Mouse (Mus musculus) embryonic facial prominence, embryonic 14.5 days (tissue): ENCODE data around the gene Ncf4. TPM values are rescaled to one million over a fixed set of nuclear protein-coding genes. Genes with fewer than 3 reads are reported as not detected.
"Not testable (repeated sequence)": the region's sequence is repeated elsewhere in the genome, so short reads cannot be mapped to it uniquely, and the experiment has no call there.

Experiments
- ATAC-seq: fragments of 200-750 bp; cut with Nextera tagmentation; 2 replicates; pipeline ENCODE4 v1.8.0; 2017; ENCODE audit warnings: low read depth, moderate number of reproducible peaks, moderate TSS enrichment
- DNase-seq: peaks from one replicate; pipeline ENCODE4 v3.0.0-alpha.2; 2015; ENCODE audit warnings: low spot score
- H3K27ac ChIP-seq: fragments of 300-500 bp; sonication (generic); replicated peaks from 2 replicates; pipeline ENCODE4 v1.5.1; 2014; ENCODE audit warnings: low read depth, mild to moderate bottlenecking, low read length, moderate library complexity
- H3K27me3 ChIP-seq: fragments of 300-500 bp; sonication (generic); replicated peaks from 2 replicates; pipeline ENCODE4 v1.6.1; 2014; ENCODE audit warnings: low read length; ENCODE audit not compliant: control insufficient read depth, insufficient read depth
- H3K36me3 ChIP-seq: fragments of 300-500 bp; sonication (generic); 2 replicates; pipeline ENCODE4 v1.6.1; 2014; ENCODE audit warnings: low read length, mixed read lengths; ENCODE audit not compliant: control insufficient read depth, insufficient read depth
- H3K4me1 ChIP-seq: fragments of 300-500 bp; sonication (generic); 2 replicates; pipeline ENCODE4 v1.6.1; 2014; ENCODE audit warnings: antibody characterized with exemption, low read length; ENCODE audit not compliant: control insufficient read depth, insufficient read depth
- H3K4me2 ChIP-seq: fragments of 300-500 bp; sonication (generic); 2 replicates; pipeline ENCODE4 v1.6.1; 2014; ENCODE audit warnings: low read depth, mild to moderate bottlenecking, low read length, moderate library complexity, mixed read lengths
- H3K4me3 ChIP-seq: fragments of 300-500 bp; sonication (generic); 2 replicates; pipeline ENCODE4 v1.5.1; 2014; ENCODE audit warnings: low read depth, mild to moderate bottlenecking, low read length
- H3K9ac ChIP-seq: fragments of 300-500 bp; sonication (generic); 2 replicates; pipeline ENCODE4 v1.6.1; 2014; ENCODE audit warnings: low read depth, mild to moderate bottlenecking, low read length, moderate library complexity, mixed read lengths
- H3K9me3 ChIP-seq: fragments of 300-500 bp; sonication (generic); 2 replicates; pipeline ENCODE4 v1.6.1; 2016; ENCODE audit warnings: low read length; ENCODE audit not compliant: control insufficient read depth
- WGBS: fragments of 180-500 bp; shearing (Covaris S2); extraction: QIAGEN DNeasy Blood & Tissue Kit; methylation state at CpG from one replicate; pipeline ENCODE4 v1.1.7; 2014; 5-methylcytosine and 5-hydroxymethylcytosine counted together
- polyA plus RNA-seq: library from polyadenylated mRNA; unstranded; fragments of >200 nt; fragmentation: Nextera tagmentation; extraction: Ambion mirVana; gene quantifications from 2 replicates; pipeline ENCODE4 v1.2.1, GENCODE M21; 2014

Ncf4 gene
- polyA plus RNA-seq, 1 experiment from 2014 or later = 7.0 TPM

DNA sequence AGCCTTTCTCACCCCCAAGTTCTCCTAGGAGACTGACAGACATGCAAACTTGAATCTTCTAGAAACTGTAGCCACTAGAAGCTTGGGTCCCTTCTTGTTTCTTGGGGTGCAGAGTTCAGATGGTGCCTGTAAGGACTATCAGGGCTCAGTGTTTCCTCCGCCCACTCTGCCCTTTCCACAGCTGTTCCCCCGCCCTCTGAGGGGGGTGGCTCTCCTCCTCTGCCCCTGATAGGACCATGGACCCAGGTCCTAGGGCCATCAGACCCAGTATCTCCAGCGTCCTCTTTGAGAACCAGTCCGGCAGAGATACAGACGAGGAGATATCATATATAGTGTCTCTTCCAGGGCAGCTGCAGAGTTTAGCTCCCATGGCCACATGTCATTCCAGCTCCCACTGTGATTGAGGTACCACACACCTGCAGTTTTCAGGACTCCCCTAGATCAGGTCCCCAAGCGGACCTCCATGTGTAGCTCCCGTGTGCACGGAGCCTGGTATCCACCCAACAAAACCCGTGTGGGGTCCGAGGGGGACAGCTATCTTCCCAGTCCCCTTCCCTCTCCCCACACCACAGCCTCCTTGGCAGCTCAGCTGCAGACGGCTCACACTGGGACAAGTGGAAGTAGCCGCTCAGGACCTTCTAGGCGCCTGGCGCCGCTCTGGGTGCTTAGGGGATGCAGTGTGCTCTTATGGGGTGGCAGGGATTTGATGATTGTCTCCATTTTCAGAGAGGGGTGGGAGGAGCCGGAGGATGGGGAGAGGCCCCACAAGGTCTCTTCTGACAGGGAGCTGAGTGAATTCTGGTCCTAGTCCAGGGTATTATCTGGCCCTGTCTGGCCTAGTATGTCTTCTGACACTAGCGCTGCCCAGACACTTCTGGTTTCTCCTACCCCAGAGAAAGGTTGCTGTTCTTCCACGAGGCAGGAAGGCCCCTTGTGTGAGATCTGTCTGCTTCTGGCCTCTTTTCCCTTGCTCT, 1.8 kb downstream of the Ncf4 start:
- Histone ChIP-seq H3K9ac (no peak overlapping the region), H3K27me3 (no peaks in the 10 kb centered on the region), H3K27ac (no peak overlapping the region), H3K36me3 (no peaks in the 10 kb centered on the region), H3K9me3 (no peaks in the 10 kb centered on the region), H3K4me2 (no peak overlapping the region), H3K4me1 (no peaks in the 10 kb centered on the region; the same call in 1 of the 2 replicates), H3K4me3 (no peak overlapping the region)
- DNase-seq (no peak), ATAC-seq (no peak)
- WGBS = 77% methylated on average over 16 of the region's 18 CpGs

DNA sequence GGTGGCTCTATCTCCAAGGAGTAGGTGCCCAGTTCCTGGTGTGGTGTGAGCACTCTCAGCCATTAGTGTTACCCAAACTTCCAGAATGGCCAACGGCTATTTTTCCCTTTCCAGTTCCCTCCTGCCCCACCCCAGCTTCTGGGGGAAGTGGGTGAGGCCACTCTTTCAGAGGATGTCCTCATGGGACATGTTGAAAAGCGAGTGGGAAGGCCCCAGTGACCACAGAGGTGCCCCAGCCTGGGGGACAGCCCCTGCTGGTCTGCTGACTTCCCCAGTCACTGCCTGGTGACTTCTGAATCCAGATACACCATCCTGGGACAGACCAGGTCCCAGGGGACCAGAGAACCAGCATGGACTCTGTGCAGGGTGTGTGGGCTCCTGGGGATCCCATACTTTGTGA, 3.1 kb downstream of the Ncf4 start:
- 63% methylated on average over 2 of the region's 2 CpGs for WGBS
- Histone ChIP-seq H3K4me1 (no peaks in the 10 kb centered on the region; the same call in 1 of the 2 replicates), H3K4me3 (no peak overlapping the region), H3K27ac (no peak overlapping the region), H3K4me2 (no peak overlapping the region), H3K9me3 (no peaks in the 10 kb centered on the region), H3K27me3 (no peaks in the 10 kb centered on the region), H3K9ac (no peak overlapping the region), H3K36me3 (no peaks in the 10 kb centered on the region)
- no peak for DNase-seq
- ATAC-seq = no peak

GRCm38 (mm10) chr15:78248410-78248809, 3.8 kb downstream of the Ncf4 start:
- 57% methylated on average over 3 of the region's 3 CpGs for WGBS
- Histone ChIP-seq H3K9ac (no peak overlapping the region), H3K27me3 (no peaks in the 10 kb centered on the region), H3K4me1 (no peaks in the 10 kb centered on the region; the same call in 1 of the 2 replicates), H3K9me3 (no peaks in the 10 kb centered on the region), H3K4me3 (no peak overlapping the region), H3K27ac (no peak overlapping the region), H3K36me3 (no peaks in the 10 kb centered on the region), H3K4me2 (no peak overlapping the region)
- ATAC-seq (no peak), DNase-seq (no peak)

- H3K27me3 ChIP-seq = peaks cover 15% of the 10 kb centered on the region
- H3K27ac ChIP-seq = no peak overlapping the region
- H3K4me1 ChIP-seq = no peaks in the 10 kb centered on the region
- no peak overlapping the region for H3K9ac ChIP-seq
- ATAC-seq (no peak), DNase-seq (peak; percentile 51)
- H3K36me3 ChIP-seq = no peaks in the 10 kb centered on the region
- no peak overlapping the region for H3K4me3 ChIP-seq
- no peaks in the 10 kb centered on the region for H3K9me3 ChIP-seq
- WGBS = 22% methylated on average over 20 of the region's 20 CpGs
- no peak overlapping the region for H3K4me2 ChIP-seq
These were observed 10.2 kb downstream of the Ncf4 start for GRCm38 (mm10) chr15:78254751-78255150.

- ATAC-seq, H3K27ac ChIP-seq, H3K36me3 ChIP-seq, H3K9ac ChIP-seq, H3K4me3 ChIP-seq, H3K9me3 ChIP-seq, DNase-seq, H3K4me2 ChIP-seq, H3K4me1 ChIP-seq: not testable (repeated sequence)
- H3K27me3 ChIP-seq = peaks cover 15% of the 10 kb centered on the region
These were observed 12.1 kb downstream of the Ncf4 start for GRCm38 (mm10) chr15:78256602-78257259.

DNA sequence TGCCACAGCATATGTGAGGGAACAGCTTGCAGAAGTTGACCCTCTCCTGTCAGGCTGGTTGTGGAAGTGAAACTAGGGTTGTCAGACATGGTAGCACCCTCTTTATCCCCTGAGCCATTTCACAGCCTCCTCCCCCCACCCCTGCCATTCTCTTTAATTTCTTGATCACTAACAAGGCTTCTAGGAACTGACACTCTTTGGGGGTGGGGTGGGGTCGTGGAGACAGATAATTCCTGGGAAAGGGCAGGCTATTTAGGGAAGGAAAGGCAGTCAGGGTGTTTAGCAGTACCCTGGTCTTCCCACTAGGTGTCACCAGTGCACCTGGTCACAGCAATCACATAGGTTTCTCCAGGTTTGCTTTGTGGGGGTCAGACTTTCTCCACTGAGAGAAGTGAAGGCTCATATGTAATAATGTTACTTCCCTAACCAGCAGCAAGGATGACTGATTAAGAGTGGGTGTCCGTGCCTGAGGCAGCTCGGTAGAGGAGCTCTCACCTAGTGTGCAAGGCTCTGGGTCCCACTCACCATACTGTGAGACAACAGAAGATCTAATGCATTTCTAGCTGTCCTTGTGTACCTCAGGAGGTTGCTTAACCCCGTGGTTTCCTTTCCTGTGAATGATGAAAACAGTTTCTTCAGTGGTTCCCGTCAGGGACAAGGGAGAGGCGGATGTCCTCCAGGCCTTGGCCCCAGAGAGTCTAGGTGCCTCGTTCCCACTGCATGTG, 12.9 kb downstream of the Ncf4 start:
- Histone ChIP-seq H3K9ac (no peak overlapping the region), H3K9me3 (no peaks in the 10 kb centered on the region), H3K27me3 (peaks cover 15% of the 10 kb centered on the region), H3K4me2 (no peak overlapping the region), H3K36me3 (no peaks in the 10 kb centered on the region), H3K27ac (no peak overlapping the region), H3K4me1 (no peaks in the 10 kb centered on the region), H3K4me3 (no peak overlapping the region)
- DNase-seq = peak; percentile 46
- peak; percentile 26; the same call in 1 of the 2 replicates for ATAC-seq
- 40% methylated on average over 7 of the region's 7 CpGs for WGBS

DNA sequence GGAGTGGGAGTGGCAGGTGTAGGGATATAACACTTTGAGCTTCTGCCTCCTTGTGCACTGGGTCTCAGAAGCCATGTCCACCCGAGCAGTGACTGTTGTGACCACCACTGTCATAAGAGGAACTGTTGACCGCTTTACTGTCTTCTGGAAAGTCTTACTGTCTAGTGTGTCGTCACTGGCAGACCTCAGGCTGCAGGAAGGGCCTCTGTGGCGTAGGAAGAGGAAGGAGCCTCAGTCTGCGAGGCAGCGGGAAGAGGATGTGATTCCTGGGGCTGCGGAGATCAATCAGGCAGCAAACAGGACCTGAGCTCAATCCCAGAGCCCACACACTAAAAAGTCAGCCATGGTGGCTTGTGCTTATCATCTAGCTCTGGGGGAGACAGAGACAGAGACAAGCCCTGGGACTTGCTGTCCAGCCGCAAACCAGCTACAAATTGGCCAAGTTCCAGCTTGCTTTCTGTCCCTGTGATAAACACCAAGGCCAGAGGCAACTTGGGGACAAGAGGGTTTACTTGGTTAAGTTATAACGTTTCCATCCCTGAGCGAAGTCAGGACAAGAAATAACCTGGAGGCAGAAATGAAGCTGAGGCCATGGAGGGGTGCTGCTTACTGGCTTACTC, 13.8 kb downstream of the Ncf4 start:
- no peaks in the 10 kb centered on the region for H3K4me1 ChIP-seq
- no peak overlapping the region for H3K4me3 ChIP-seq
- no peak overlapping the region for H3K4me2 ChIP-seq
- H3K9ac ChIP-seq = no peak overlapping the region
- WGBS = 76% methylated on average over 10 of the region's 10 CpGs
- ATAC-seq (no peak), DNase-seq (peak; percentile 16)
- H3K27me3 ChIP-seq = peaks cover 15% of the 10 kb centered on the region
- no peaks in the 10 kb centered on the region for H3K36me3 ChIP-seq
- H3K9me3 ChIP-seq = no peaks in the 10 kb centered on the region
- H3K27ac ChIP-seq = no peak overlapping the region

DNA sequence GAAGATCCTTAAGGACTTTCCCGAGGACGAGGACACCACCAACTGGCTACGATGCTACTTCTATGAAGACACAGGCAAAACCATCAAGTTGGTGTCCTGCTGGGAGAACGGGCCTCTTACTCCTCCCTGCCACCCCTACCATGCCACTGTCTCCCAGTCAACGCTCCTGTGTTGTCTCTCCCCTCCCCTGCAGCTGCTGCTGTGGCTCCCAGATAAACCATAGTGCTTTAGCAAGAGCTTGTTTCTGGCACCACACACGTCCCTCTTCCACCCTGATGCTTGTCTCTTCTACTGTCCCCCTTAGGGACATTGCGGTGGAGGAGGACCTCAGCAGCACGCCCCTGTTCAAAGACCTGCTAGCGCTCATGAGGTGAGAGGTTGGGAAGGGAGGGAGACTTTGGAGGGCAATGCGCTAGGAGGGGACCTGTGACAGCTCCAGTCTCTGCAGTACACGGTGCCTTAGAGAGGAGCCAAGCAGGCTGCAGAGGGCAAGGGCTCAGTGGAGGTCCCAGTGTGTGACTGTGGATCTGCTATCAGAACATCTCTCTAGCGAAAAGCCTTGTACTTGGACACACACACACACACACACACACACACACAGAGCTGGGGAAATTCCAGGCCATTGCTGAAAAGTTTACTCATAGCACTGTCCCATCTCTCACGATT, 16.2 kb downstream of the Ncf4 start:
- H3K9me3 ChIP-seq = no peaks in the 10 kb centered on the region
- no peak overlapping the region for H3K4me2 ChIP-seq
- no peak for ATAC-seq
- no peak overlapping the region for H3K9ac ChIP-seq
- no peak for DNase-seq
- no peaks in the 10 kb centered on the region for H3K36me3 ChIP-seq
- no peak overlapping the region for H3K27ac ChIP-seq
- H3K4me1 ChIP-seq = no peaks in the 10 kb centered on the region
- WGBS = 68% methylated on average over 12 of the region's 13 CpGs
- no peak overlapping the region for H3K4me3 ChIP-seq
- no peaks in the 10 kb centered on the region for H3K27me3 ChIP-seq
